Mouse (Mus musculus) embryonic facial prominence, embryonic 15.5 days (tissue): Measurements from ENCODE around the gene Srsf12. TPM values are rescaled to one million over a fixed set of nuclear protein-coding genes. Genes with fewer than 3 reads are reported as not detected.
A peak's percentile ranks its signal among the peaks of the same experiment; 100 is the strongest.

Experiments
- ATAC-seq: fragments of 200-750 bp; cut with Nextera tagmentation; 2 replicates; pipeline ENCODE4 v1.8.0; 2017; ENCODE audit warnings: low read depth, moderate TSS enrichment; ENCODE audit not compliant: insufficient number of reproducible peaks, low FRiP score, low TSS enrichment
- H3K27ac ChIP-seq: fragments of 300-500 bp; sonication (generic); replicated peaks from 2 replicates; pipeline ENCODE4 v1.5.1; 2015; ENCODE audit warnings: mild to moderate bottlenecking, inconsistent platforms
- H3K27me3 ChIP-seq: fragments of 300-500 bp; sonication (generic); 2 replicates; pipeline ENCODE4 v1.6.1; 2015; ENCODE audit warnings: inconsistent platforms
- H3K36me3 ChIP-seq: fragments of 300-500 bp; sonication (generic); 2 replicates; pipeline ENCODE4 v1.6.1; 2015; ENCODE audit warnings: mild to moderate bottlenecking, inconsistent platforms
- H3K4me1 ChIP-seq: fragments of 300-500 bp; sonication (generic); 2 replicates; pipeline ENCODE4 v1.6.1; 2015; ENCODE audit warnings: inconsistent platforms
- H3K4me2 ChIP-seq: fragments of 300-500 bp; sonication (generic); replicated peaks from 2 replicates; pipeline ENCODE4 v1.6.1; 2015; ENCODE audit warnings: mild to moderate bottlenecking, inconsistent platforms
- H3K4me3 ChIP-seq: fragments of 300-500 bp; sonication (generic); replicated peaks from 2 replicates; pipeline ENCODE4 v1.5.1; 2015; ENCODE audit warnings: mild to moderate bottlenecking, inconsistent platforms
- H3K9ac ChIP-seq: fragments of 300-500 bp; sonication (generic); 2 replicates; pipeline ENCODE4 v1.6.1; 2015; ENCODE audit warnings: inconsistent platforms
- H3K9me3 ChIP-seq: fragments of 300-500 bp; sonication (generic); replicated peaks from 2 replicates; pipeline ENCODE4 v1.6.1; 2016; ENCODE audit warnings: inconsistent platforms
- WGBS: fragments of 180-500 bp; shearing (Covaris S2); methylation state at CpG from one replicate; pipeline ENCODE4 v1.1.7; 2015; 5-methylcytosine and 5-hydroxymethylcytosine counted together
- polyA plus RNA-seq: library from polyadenylated mRNA; unstranded; fragments of >200 nt; fragmentation: Nextera tagmentation; extraction: Ambion mirVana; gene quantifications from 2 replicates; pipeline ENCODE4 v1.2.1, GENCODE M21; 2015

Gene Srsf12
- polyA plus RNA-seq, 1 experiment from 2014 or later = 15.3 TPM

DNA sequence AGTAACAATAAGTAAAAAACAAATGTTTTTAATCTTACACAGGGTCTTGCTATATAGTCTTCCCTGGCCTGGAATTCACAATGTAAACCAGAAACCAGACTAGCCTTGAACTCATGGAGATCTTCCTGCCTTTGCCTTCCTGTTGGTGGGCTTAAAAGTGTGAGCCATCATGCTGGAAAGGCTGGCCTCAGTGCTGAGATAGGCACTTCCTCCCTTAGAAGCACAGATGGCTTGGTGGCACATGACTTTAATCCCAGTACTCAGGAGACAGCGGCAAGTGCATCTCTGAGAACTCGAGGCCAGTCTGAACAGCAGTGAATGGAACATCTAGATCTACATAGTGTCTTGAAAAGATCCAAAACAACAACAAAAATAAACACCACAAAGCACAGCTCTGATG lies 42.1 kb downstream of the Srsf12 start:
- peaks cover 5% of the 10 kb centered on the region; the same call in 1 of the 2 replicates for H3K36me3 ChIP-seq
- H3K9me3 ChIP-seq = no peaks in the 10 kb centered on the region
- no peak overlapping the region for H3K9ac ChIP-seq
- no peaks in the 10 kb centered on the region for H3K27me3 ChIP-seq
- no peak overlapping the region for H3K4me3 ChIP-seq
- no peak for ATAC-seq
- peaks cover 4% of the 10 kb centered on the region for H3K4me1 ChIP-seq
- H3K27ac ChIP-seq = no peak overlapping the region
- 90% methylated on average over 2 of the region's 2 CpGs for WGBS
- H3K4me2 ChIP-seq = no peak overlapping the region

DNA sequence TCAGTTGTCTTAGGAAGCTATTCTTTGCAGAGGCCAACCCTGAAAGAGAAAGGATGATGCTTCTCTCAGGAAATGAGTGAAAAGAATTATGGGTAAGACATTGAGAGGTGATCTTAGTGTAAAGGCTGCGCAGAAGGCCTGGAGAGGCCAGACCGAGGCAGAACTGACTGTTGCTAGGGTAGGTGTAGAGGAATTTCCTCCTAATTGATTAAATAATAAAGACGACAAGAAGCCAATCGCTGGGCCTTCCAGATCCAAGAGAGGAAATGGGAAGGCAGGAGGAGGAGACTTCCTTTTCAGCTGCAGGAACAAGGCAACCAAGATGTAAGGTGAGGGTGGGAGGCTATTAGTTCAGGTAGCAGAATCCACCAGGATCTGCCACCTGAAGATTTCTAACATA lies 45.9 kb downstream of the Srsf12 start:
- no peaks in the 10 kb centered on the region for H3K36me3 ChIP-seq
- no peaks in the 10 kb centered on the region for H3K27me3 ChIP-seq
- ATAC-seq = no peak
- no peak overlapping the region for H3K4me3 ChIP-seq
- H3K9me3 ChIP-seq = no peaks in the 10 kb centered on the region
- no peak overlapping the region for H3K27ac ChIP-seq
- no peak overlapping the region for H3K9ac ChIP-seq
- no peak overlapping the region for H3K4me2 ChIP-seq
- H3K4me1 ChIP-seq = no peaks in the 10 kb centered on the region
- 86% methylated on average over 4 of the region's 4 CpGs for WGBS

DNA sequence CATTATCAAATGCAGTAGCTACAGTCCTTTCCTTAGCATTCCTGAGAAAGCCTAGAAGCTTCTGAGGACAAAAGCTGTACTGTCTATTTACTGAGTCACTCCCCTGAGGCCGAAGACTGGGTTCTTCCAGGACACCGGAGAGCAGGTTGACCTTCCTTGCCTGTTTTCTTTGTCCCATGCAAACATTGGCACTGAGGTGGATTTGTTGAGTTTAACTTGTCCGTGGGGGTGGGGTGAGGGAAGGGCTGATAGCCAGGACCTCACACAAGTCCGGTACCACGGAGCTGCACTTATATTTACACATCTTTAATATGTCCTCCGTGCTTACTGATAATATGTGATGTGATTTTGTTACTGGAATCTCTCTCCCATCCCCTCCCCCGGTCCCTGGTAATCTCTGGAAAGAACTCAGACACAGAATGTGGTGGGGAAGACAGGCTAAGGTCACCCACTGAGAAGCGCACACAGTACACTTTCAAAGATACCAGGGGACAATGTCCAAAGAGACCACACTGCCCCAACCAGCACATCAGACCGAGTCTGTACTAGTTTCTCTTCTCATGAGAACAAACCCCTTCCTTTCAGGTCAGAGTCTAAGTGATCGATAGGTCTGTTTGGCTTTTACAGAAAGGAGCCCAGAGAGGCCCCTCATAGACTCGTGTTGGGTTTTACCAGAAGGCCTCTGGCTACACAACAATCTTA lies 48.6 kb downstream of the Srsf12 start:
- H3K4me2 ChIP-seq = no peak overlapping the region
- H3K4me3 ChIP-seq = no peak overlapping the region
- 65% methylated on average over 11 of the region's 11 CpGs for WGBS

DNA sequence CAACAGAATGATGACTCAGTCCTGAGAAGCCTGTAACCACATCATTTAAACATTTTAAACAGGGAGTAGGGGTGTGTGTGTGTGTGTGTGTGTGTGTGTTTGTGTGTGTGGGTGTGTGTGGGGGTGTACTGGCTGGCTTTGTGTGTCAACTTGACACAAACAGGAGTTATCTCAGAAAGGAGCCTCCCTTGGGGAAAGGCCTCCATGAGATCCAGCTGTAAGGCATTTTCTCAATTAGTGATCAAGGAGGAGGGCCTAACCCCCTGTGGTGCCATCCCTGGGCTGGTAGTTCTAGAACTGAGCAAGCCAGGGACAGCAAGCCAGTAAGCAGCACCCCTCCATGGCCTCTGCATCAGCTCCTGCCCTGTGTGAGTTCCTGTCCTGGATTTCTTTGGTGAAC lies 51.5 kb downstream of the Srsf12 start:
- no peak overlapping the region for H3K9ac ChIP-seq
- no peaks in the 10 kb centered on the region for H3K36me3 ChIP-seq
- no peaks in the 10 kb centered on the region for H3K9me3 ChIP-seq
- no peaks in the 10 kb centered on the region for H3K27me3 ChIP-seq
- H3K4me2 ChIP-seq = no peak overlapping the region
- no peak for ATAC-seq
- peaks cover 5% of the 10 kb centered on the region; the same call in 1 of the 2 replicates for H3K4me1 ChIP-seq
- no peak overlapping the region for H3K27ac ChIP-seq
- H3K4me3 ChIP-seq = no peak overlapping the region

More for the DNA sequence above, 48.6 kb downstream of the Srsf12 start:
- peaks cover 5% of the 10 kb centered on the region; the same call in 1 of the 2 replicates for H3K4me1 ChIP-seq
- no peaks in the 10 kb centered on the region for H3K9me3 ChIP-seq
- no peak for ATAC-seq
- H3K27me3 ChIP-seq = no peaks in the 10 kb centered on the region
- H3K27ac ChIP-seq = no peak overlapping the region
- H3K9ac ChIP-seq = no peak overlapping the region
- no peaks in the 10 kb centered on the region for H3K36me3 ChIP-seq

DNA sequence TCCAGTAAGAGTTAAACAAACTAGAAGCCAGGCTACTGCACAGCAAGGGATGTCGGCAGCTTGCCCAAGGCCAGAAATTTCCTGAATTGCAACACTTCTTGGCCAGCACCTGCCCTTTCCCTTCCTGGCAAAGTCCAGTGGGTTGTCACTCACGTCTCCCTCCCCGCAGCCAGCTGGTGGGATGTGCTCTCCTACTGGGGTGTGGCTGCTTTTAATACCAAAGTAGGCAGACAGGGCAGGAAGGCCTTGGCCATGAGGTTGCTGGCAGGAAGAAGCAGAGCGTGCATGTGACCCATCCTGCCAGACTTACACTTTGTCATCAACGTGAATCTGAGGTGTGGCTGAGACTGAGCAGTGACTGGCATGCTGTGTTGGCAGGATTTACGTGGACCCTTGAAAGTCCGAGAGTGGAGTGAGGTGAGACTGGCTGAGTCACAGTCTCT lies 52.5 kb downstream of the Srsf12 start:
- Histone ChIP-seq H3K4me3 (no peak overlapping the region), H3K9ac (no peak overlapping the region), H3K36me3 (no peaks in the 10 kb centered on the region), H3K4me1 (peaks cover 5% of the 10 kb centered on the region; the same call in 1 of the 2 replicates), H3K4me2 (no peak overlapping the region), H3K9me3 (no peaks in the 10 kb centered on the region), H3K27me3 (no peaks in the 10 kb centered on the region), H3K27ac (peak overlapping the region; percentile 1; the same call in 1 of the 2 replicates)
- WGBS = 40% methylated on average over 7 of the region's 7 CpGs
- ATAC-seq = peak; percentile 63; the same call in 1 of the 2 replicates

DNA sequence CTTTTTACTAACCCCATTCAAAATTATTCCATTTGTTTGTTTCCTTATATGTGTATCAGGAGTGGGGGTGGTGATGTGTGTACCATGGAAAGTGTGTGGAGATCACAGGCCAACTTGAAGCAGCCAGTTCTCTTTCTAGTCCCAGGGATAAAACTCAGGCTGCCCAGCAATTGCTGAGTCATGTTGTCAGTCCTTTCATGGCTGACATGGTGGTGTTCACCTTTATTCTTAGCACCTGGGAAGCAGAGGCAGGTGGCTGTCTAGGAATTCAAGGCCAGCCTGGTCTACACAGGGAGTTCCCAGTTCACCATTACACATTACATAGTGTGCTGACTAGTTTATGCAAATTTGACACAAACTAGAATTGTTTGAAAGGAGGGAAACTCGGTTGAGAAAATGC lies 54.1 kb downstream of the Srsf12 start:
- Histone ChIP-seq H3K9me3 (no peaks in the 10 kb centered on the region), H3K9ac (no peak overlapping the region), H3K36me3 (no peaks in the 10 kb centered on the region), H3K27ac (no peak overlapping the region), H3K4me3 (no peak overlapping the region), H3K4me1 (peaks cover 5% of the 10 kb centered on the region; the same call in 1 of the 2 replicates), H3K4me2 (no peak overlapping the region), H3K27me3 (no peaks in the 10 kb centered on the region)
- no peak for ATAC-seq
- WGBS = 83% methylated on average over 1 of the region's 1 CpGs

DNA sequence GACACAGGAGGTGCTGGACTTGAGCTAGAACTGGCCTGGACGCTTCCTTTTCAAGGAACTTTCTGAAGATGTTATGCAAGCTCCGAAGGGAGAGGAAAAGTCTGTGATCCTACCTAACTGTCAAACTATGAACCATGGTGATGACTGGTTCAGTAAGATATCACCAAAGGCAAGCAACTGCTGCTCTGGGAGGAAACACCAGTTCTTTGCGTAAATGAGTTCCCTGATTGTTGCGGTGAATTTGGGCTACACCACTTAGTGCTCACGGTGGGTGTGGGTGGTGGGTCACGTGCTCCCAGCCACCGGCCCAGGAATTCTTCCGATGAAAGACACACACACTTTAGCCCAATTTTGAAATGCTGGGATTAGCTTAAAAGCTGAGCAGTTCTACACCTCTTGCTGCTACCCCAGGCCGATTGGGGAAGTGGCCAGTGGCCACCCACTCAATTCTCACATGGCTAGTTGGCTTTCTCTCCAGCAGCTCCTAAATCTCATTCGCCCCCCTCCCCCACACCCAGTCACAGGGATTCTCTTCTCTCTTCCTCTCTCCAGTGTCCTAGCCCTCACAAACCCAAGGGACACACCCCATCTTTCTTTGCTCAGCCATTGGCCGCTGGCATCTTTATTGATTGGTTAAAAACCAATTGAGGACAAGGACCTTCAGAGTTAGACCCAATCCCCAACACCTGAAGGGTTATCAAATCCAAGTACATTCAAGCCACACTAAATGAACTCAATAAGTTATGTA lies 56.4 kb downstream of the Srsf12 start:
- no peaks in the 10 kb centered on the region for H3K9me3 ChIP-seq
- no peak overlapping the region for H3K9ac ChIP-seq
- ATAC-seq = no peak
- no peaks in the 10 kb centered on the region for H3K27me3 ChIP-seq
- peaks cover 5% of the 10 kb centered on the region; the same call in 1 of the 2 replicates for H3K4me1 ChIP-seq
- 83% methylated on average over 11 of the region's 11 CpGs for WGBS
- no peak overlapping the region for H3K4me2 ChIP-seq
- no peak overlapping the region for H3K27ac ChIP-seq
- H3K4me3 ChIP-seq = no peak overlapping the region
- H3K36me3 ChIP-seq = no peaks in the 10 kb centered on the region

DNA sequence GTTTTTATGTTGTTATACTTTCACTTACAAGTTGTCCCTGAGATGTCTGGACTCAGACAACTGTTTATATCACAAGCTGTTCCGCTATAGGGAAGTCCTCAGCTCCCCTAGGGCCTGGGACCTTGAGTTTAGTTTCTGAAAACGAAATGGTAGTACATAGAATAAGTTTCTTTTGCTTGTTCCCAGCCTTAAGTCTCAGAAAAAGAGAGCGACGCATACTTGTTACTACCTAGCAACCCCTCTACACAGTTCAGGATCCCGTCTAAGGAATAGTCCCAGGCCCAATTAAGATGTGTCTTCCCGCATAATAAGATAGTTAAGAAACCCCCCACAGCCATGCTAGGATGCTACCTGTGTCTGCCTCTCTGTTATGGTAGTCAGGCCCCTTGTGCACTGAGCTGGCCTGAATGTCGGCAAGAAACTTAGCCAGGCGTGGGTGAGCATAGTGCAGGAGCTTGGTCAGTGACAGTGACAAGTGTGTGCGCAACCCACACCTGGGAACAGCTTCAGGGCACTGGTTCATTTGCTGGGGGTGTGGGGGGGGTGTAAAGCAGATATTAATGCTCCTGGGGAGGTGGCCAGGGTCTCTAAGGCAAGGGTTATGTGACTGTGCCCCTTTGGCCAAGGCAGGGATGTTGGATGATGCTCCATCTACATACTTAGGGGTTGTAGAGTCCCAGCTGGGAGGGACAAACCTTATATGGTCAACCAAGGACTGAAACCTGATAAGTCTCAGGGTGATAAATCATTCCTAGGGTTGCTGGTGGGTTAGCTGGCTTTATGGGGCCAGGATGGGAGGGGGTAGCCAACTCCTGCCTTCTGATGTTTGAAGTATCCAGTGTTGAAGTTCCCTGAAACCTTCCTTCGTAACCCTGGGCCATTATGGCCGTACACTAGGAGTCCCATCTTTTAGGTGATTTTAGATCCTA lies 61.9 kb downstream of the Srsf12 start:
- no peaks in the 10 kb centered on the region for H3K4me1 ChIP-seq
- H3K27ac ChIP-seq = no peak overlapping the region
- H3K36me3 ChIP-seq = no peaks in the 10 kb centered on the region
- no peak overlapping the region for H3K9ac ChIP-seq
- ATAC-seq = no peak
- no peaks in the 10 kb centered on the region for H3K27me3 ChIP-seq
- H3K9me3 ChIP-seq = no peaks in the 10 kb centered on the region
- 83% methylated on average over 11 of the region's 11 CpGs for WGBS
- H3K4me2 ChIP-seq = no peak overlapping the region
- H3K4me3 ChIP-seq = no peak overlapping the region

DNA sequence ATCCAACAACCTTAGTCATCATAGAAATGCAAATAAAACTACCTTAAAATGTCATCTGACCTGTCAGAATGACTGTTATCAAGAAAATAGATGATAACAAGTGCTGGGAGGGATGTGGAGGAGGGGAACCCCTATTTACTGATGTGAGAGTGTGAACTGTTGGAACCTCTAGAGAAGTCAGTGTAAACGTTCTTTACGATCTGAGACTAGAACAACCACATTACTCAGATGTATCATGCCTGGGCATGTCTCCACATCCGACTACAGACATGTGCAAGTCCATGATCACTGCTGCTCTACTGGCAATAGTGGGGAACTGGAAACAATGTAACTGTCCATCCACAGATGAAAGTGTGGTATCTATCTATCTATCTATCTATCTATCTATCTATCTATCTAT lies 64.6 kb downstream of the Srsf12 start:
- no peaks in the 10 kb centered on the region for H3K4me1 ChIP-seq
- no peak for ATAC-seq
- H3K27me3 ChIP-seq = no peaks in the 10 kb centered on the region
- no peak overlapping the region for H3K4me3 ChIP-seq
- H3K36me3 ChIP-seq = no peaks in the 10 kb centered on the region
- H3K9ac ChIP-seq = no peak overlapping the region
- no peaks in the 10 kb centered on the region for H3K9me3 ChIP-seq
- H3K27ac ChIP-seq = no peak overlapping the region
- WGBS = 65% methylated on average over 3 of the region's 3 CpGs
- no peak overlapping the region for H3K4me2 ChIP-seq

DNA sequence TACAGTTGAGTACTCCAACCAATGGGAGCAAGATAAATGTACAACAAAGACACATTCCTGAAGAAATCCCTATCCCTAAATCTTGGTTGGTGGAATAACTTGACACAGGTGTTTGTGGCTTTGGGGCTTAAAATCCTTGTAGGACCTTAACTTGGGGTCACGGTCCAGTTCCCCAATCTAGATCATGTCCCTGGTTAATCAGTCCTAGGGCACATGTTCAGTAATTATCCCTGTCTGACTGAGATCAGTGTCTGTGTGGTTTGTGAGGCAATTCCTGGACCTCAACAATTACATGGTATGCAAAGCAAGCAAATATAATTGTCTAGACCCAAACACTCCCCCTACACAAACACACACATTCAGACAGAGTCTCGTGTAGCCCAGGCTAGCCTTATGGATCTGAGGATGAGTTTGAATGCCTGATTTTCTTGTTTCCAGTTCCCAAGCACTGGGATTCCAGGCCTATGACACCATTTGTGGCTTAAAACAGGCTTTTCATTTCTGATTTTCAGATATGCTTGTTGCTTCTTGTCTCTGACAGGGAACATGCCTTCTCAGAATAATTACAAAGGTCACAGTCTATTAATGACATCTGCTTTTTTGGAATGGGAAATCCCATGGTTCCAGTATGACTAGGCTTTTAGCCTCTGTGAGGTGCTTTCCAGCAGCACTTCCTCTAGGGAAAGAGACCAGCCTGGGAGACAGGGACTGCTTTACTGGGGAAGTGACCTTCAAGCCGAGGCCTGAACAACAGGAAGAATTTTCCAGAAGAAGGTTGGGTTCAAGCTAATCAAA lies 73.3 kb downstream of the Srsf12 start:
- ATAC-seq = no peak
- no peak overlapping the region for H3K9ac ChIP-seq
- no peak overlapping the region for H3K27ac ChIP-seq
- no peaks in the 10 kb centered on the region for H3K4me1 ChIP-seq
- WGBS = 53% methylated on average over 3 of the region's 3 CpGs
- no peaks in the 10 kb centered on the region for H3K9me3 ChIP-seq
- H3K4me3 ChIP-seq = no peak overlapping the region
- no peak overlapping the region for H3K4me2 ChIP-seq
- H3K36me3 ChIP-seq = no peaks in the 10 kb centered on the region
- H3K27me3 ChIP-seq = no peaks in the 10 kb centered on the region
